Mouse (Mus musculus): ENCODE results near the gene Gm2696.

GRCm38 (mm10) chr10:77818523-77818922 lies 4.0 kb downstream of the Gm2696 start:
- no peak for TF ChIP-seq POLR2A (IDR thresholded peaks at IDR 0.05; ENCODE audit: low read depth, low read length)
- no peak for TF ChIP-seq CTCF (IDR thresholded peaks at IDR 0.05; ENCODE audit: extremely low read depth, insufficient read length, insufficient replicate concordance, low read depth, low read length)

All from small intestine, adult 2 months (tissue).